Mouse (Mus musculus) T-helper 2 cell (primary cell): ENCODE measurements around the gene Adad2.

ENCODE experiments used
- in situ Hi-C: fragments of 300-600 bp; cut with MboI, MseI; formaldehyde crosslinking; loops from one replicate; pipeline ENCODE4 v1.15.1; 2025; ENCODE audit warnings: high pct_unique_total_duplicates

Gene Adad2

GRCm38 (mm10) chr8:119638261-119638660, 25.7 kb downstream of the Adad2 start:
- in situ Hi-C loops, result no loop called here

GRCm38 (mm10) chr8:119639798-119640197, 27.3 kb downstream of the Adad2 start:
- in situ Hi-C loops, result no loop called here

GRCm38 (mm10) chr8:119641058-119641457, 28.5 kb downstream of the Adad2 start:
- in situ Hi-C loops, result no loop called here

GRCm38 (mm10) chr8:119642960-119643359, 30.4 kb downstream of the Adad2 start:
- in situ Hi-C loops, result no loop called here

GRCm38 (mm10) chr8:119644429-119644960, 31.9 kb downstream of the Adad2 start:
- in situ Hi-C loops, result no loop called here

GRCm38 (mm10) chr8:119644981-119645597, 32.5 kb downstream of the Adad2 start:
- in situ Hi-C loops, result no loop called here

- in situ Hi-C loops, result no loop called here
These were observed 33.6 kb downstream of the Adad2 start for GRCm38 (mm10) chr8:119646197-119646596.

GRCm38 (mm10) chr8:119646846-119647245, 34.3 kb downstream of the Adad2 start:
- in situ Hi-C loops, result no loop called here

GRCm38 (mm10) chr8:119651324-119651723, 38.8 kb downstream of the Adad2 start:
- in situ Hi-C loops, result no loop called here

GRCm38 (mm10) chr8:119656709-119657464, 44.3 kb downstream of the Adad2 start:
- in situ Hi-C loops, result no loop called here

GRCm38 (mm10) chr8:119661081-119661480, 48.5 kb downstream of the Adad2 start:
- in situ Hi-C loops, result no loop called here

GRCm38 (mm10) chr8:119661892-119662291, 49.3 kb downstream of the Adad2 start:
- in situ Hi-C loops, result no loop called here

GRCm38 (mm10) chr8:119663440-119663839, 50.9 kb downstream of the Adad2 start:
- in situ Hi-C loops, result no loop called here

GRCm38 (mm10) chr8:119665270-119665669, 52.7 kb downstream of the Adad2 start:
- in situ Hi-C loops, result loop anchor here (5.0 kb wide), 1 partner anchor 213 kb away; no protein-coding TSS in a partner anchor
